In the genomic region with DNA sequence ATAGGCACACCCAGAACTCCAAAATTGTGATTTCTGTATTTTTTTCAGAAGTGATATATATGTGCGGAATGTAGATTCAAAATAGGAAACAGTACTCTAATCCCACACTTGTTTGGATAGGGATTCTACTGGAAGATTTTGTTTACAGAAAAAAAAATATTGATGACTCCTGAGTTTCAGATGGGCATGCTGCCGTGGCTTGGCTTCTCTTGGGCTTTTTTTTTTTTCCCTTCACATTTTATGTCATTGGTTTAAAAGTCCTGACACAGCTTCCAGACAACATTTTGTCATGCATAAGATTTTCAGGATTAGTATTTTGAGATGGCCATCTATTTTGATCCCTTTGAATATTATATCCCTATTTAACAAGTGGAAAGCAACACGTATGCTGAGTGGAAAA, we compare ENCODE assay signal across 11 mouse cellular contexts. TPM values are rescaled to one million over a fixed set of nuclear protein-coding genes. Genes with fewer than 3 reads are reported as not detected.
A peak's percentile ranks its signal among the peaks of the same experiment; 100 is the strongest.
DNase-seq lines count a peak whose midpoint lies in the region; ATAC-seq and TF ChIP-seq lines count a peak whose summit lies in the region.
"Had no signal": no experiment of that assay in that cellular context is flagged by ENCODE, and none has a peak within 500 bp of the region (broad histone marks: within the 10 kb centered on the region; RNA-seq: fewer than 3 reads in every experiment).

No protein-coding gene starts in this region.

- H3K4me3 ChIP-seq in forebrain, embryonic 16.5 days (replicated peaks; ENCODE audit: low read length): 0 out of 2 replicates have a peak overlapping the region, but pooled peaks have one; percentile 7
- no peak overlapping the region for H3K4me3 ChIP-seq in forebrain, embryonic 10.5 days
- no peak overlapping the region for H3K4me3 ChIP-seq in kidney, embryonic 16.5 days (ENCODE audit: low read length)
- no peak overlapping the region for H3K4me3 ChIP-seq in kidney, adult 2 months (ENCODE audit: insufficient read depth, low read depth, low read length)
- peak overlapping the region in 2 of 3 experiments; percentile 78 to 96 for H3K4me3 ChIP-seq in CH12.LX (replicated peaks in 1 of 3; ENCODE audit: low read depth in 2 of 3, low read length in 2 of 3, poor library complexity in 1 of 3)
- peak overlapping the region; percentile 91; the same call in 1 of the 2 replicates for H3K4me3 ChIP-seq in limb, embryonic 14.5 days (replicated peaks; ENCODE audit: low read length)

- in situ Hi-C loops in CH12.LX (cut with MboI; ENCODE audit: low pct_ligation_motif_present, low pct_unique_long_range_greater_than_20kb, low sequenced_read_pairs): loop anchor here (5.0 kb wide), 2 partner anchors 39 to 69 kb away; no protein-coding TSS in a partner anchor

- H3K9me3 ChIP-seq in forebrain, embryonic 16.5 days (ENCODE audit: control insufficient read depth, low read length): no peaks in the 10 kb centered on the region
- H3K9me3 ChIP-seq in forebrain, embryonic 10.5 days: no peaks in the 10 kb centered on the region
- H3K9me3 ChIP-seq in kidney, embryonic 16.5 days (ENCODE audit: low read length): no peaks in the 10 kb centered on the region
- no peaks in the 10 kb centered on the region for H3K9me3 ChIP-seq in CH12.LX (replicated peaks; ENCODE audit: low read length)
- no peaks in the 10 kb centered on the region for H3K9me3 ChIP-seq in limb, embryonic 14.5 days (ENCODE audit: control insufficient read depth, low read length)

- TF ChIP-seq CTCF in kidney, adult 2 months (conservative IDR thresholded peaks at IDR 0.05; ENCODE audit: insufficient read depth, insufficient read length, low read depth, low read length): no peak
- TF ChIP-seq CTCF in CH12.LX (conservative IDR thresholded peaks at IDR 0.05 in 1 of 2, IDR thresholded peaks at IDR 0.05 in 1 of 2; ENCODE audit: low read depth in 2 of 2, low read length in 2 of 2): no peak

- no peaks in the 10 kb centered on the region for H3K27me3 ChIP-seq in forebrain, embryonic 16.5 days (replicated peaks; ENCODE audit: control insufficient read depth, insufficient read depth, low read length)
- H3K27me3 ChIP-seq in forebrain, embryonic 10.5 days (ENCODE audit: poor library complexity, severe bottlenecking): peaks cover 5% of the 10 kb centered on the region
- H3K27me3 ChIP-seq in kidney, embryonic 16.5 days (ENCODE audit: insufficient read depth, low read length): no peaks in the 10 kb centered on the region
- no peaks in the 10 kb centered on the region for H3K27me3 ChIP-seq in kidney, adult 2 months (replicated peaks; ENCODE audit: control insufficient read depth, insufficient read depth, low read length)
- no peaks in the 10 kb centered on the region for H3K27me3 ChIP-seq in CH12.LX (replicated peaks)
- no peaks in the 10 kb centered on the region for H3K27me3 ChIP-seq in limb, embryonic 14.5 days (ENCODE audit: control insufficient read depth, insufficient read depth, low read length)

- no peak for TF ChIP-seq RAD21 in CH12.LX (IDR thresholded peaks at IDR 0.05; ENCODE audit: low read depth, low read length)

- H3K36me3 ChIP-seq in forebrain, embryonic 16.5 days (ENCODE audit: control insufficient read depth, insufficient read depth): no peaks in the 10 kb centered on the region
- no peaks in the 10 kb centered on the region for H3K36me3 ChIP-seq in forebrain, embryonic 10.5 days (replicated peaks)
- no peaks in the 10 kb centered on the region for H3K36me3 ChIP-seq in kidney, embryonic 16.5 days (ENCODE audit: insufficient read depth, low read length)
- H3K36me3 ChIP-seq in kidney, adult 2 months (ENCODE audit: control insufficient read depth, insufficient read depth, low read length): no peaks in the 10 kb centered on the region
- peaks cover 0 to 3% of the 10 kb centered on the region in 2 experiments for H3K36me3 ChIP-seq in CH12.LX (replicated peaks in 1 of 2; ENCODE audit: control insufficient read depth in 1 of 2, insufficient read depth in 1 of 2, low read length in 1 of 2)
- no peaks in the 10 kb centered on the region for H3K36me3 ChIP-seq in limb, embryonic 14.5 days (ENCODE audit: control insufficient read depth, insufficient read depth, low read length)

- WGBS in forebrain, embryonic 16.5 days: 85% methylated on average over 3 of the region's 3 CpGs
- WGBS in forebrain, embryonic 10.5 days: 87% methylated on average over 3 of the region's 3 CpGs
- 62% methylated on average over 3 of the region's 3 CpGs for WGBS in kidney, embryonic 16.5 days
- WGBS in kidney, adult 2 months: 70% methylated on average over 3 of the region's 3 CpGs
- 81% methylated on average over 3 of the region's 3 CpGs for WGBS in limb, embryonic 14.5 days

- ATAC-seq in forebrain, embryonic 16.5 days: no peak
- no peak for ATAC-seq in kidney, embryonic 16.5 days (ENCODE audit: low FRiP score, low TSS enrichment)
- no peak for ATAC-seq in limb, embryonic 14.5 days (ENCODE audit: low FRiP score, low read depth)

- H3K4me2 ChIP-seq in forebrain, embryonic 16.5 days (ENCODE audit: low read length): peak overlapping the region; percentile 74
- peak overlapping the region; percentile 63; the same call in 1 of the 2 replicates for H3K4me2 ChIP-seq in kidney, embryonic 16.5 days (replicated peaks; ENCODE audit: low read depth, low read length)
- H3K4me2 ChIP-seq in CH12.LX (ENCODE audit: insufficient read depth, low read depth, poor library complexity, severe bottlenecking): peak overlapping the region; percentile 94
- 0 out of 2 replicates have a peak overlapping the region, but pooled peaks have one; percentile 83 for H3K4me2 ChIP-seq in limb, embryonic 14.5 days (replicated peaks; ENCODE audit: low read depth, low read length, severe bottlenecking)

- H3K9ac ChIP-seq in forebrain, embryonic 16.5 days (replicated peaks; ENCODE audit: low read depth, low read length): no peak overlapping the region
- no peak overlapping the region for H3K9ac ChIP-seq in kidney, embryonic 16.5 days (replicated peaks; ENCODE audit: low read length)
- H3K9ac ChIP-seq in CH12.LX (ENCODE audit: insufficient read depth, low read depth): peak overlapping the region; percentile 86
- no peak overlapping the region for H3K9ac ChIP-seq in limb, embryonic 14.5 days (ENCODE audit: low read depth, low read length, severe bottlenecking)

- TF ChIP-seq POLR2A in kidney, adult 2 months (IDR thresholded peaks at IDR 0.05; ENCODE audit: low read depth, low read length): no peak
- TF ChIP-seq POLR2A in CH12.LX (IDR thresholded peaks at IDR 0.05; ENCODE audit: low read depth, low read length): no peak
- TF ChIP-seq POLR2A in limb, embryonic 14.5 days (IDR thresholded peaks at IDR 0.05; ENCODE audit: borderline replicate concordance, extremely low read depth, insufficient read depth, insufficient read length): no peak

- dilution Hi-C loops in CH12.LX (cut with MboI; ENCODE audit: extremely low pct_ligation_motif_present, extremely low pct_unique_long_range_greater_than_20kb, low sequenced_read_pairs): no loop called here

- peaks cover 21% of the 10 kb centered on the region for H3K4me1 ChIP-seq in forebrain, embryonic 16.5 days (replicated peaks; ENCODE audit: control insufficient read depth, insufficient read depth, low read length)
- H3K4me1 ChIP-seq in forebrain, embryonic 10.5 days: peaks cover 24% of the 10 kb centered on the region
- H3K4me1 ChIP-seq in kidney, embryonic 16.5 days (ENCODE audit: insufficient read depth, low read length): peaks cover 21% of the 10 kb centered on the region
- peaks cover 8% of the 10 kb centered on the region; the same call in 1 of the 2 replicates for H3K4me1 ChIP-seq in kidney, adult 2 months (ENCODE audit: control insufficient read depth, insufficient read depth, low read length)
- peaks cover 9 to 60% of the 10 kb centered on the region in 2 experiments for H3K4me1 ChIP-seq in CH12.LX (ENCODE audit: control insufficient read depth in 1 of 2, insufficient read depth in 2 of 2)
- H3K4me1 ChIP-seq in limb, embryonic 14.5 days (ENCODE audit: control insufficient read depth, insufficient read depth, low read length): peaks cover 3% of the 10 kb centered on the region; the same call in 1 of the 2 replicates

- TF ChIP-seq EP300 in CH12.LX (IDR thresholded peaks at IDR 0.05; ENCODE audit: low read length): no peak

- no peak for DNase-seq in forebrain, embryonic 10.5 days (ENCODE audit: extremely low spot score, low spot score)
- no peak for DNase-seq in kidney, adult 2 months
- no peak for DNase-seq in CH12.LX (ENCODE audit: extremely low read depth)
- no peak for DNase-seq in limb, embryonic 14.5 days (ENCODE audit: low spot score)
- DNase-seq in urinary bladder, adult 18-20 months (ENCODE audit: low spot score in 2 of 2): no peak
- no peak for DNase-seq in layer of hippocampus, postnatal 10 days (ENCODE audit: low spot score in 2 of 2)
- DNase-seq: gastrocnemius, postnatal 10 days; kidney, postnatal 25 days; left cerebral cortex, postnatal 4 days had no signal

- H3K27ac ChIP-seq in forebrain, embryonic 16.5 days (ENCODE audit: low read length): no peak overlapping the region
- no peak overlapping the region for H3K27ac ChIP-seq in forebrain, embryonic 10.5 days
- H3K27ac ChIP-seq in kidney, embryonic 16.5 days (ENCODE audit: low read length): no peak overlapping the region
- H3K27ac ChIP-seq in kidney, adult 2 months (ENCODE audit: insufficient read depth, low read depth, low read length): no peak overlapping the region
- no peak overlapping the region for H3K27ac ChIP-seq in CH12.LX (ENCODE audit: insufficient read depth, low read depth)
- no peak overlapping the region for H3K27ac ChIP-seq in limb, embryonic 14.5 days (replicated peaks; ENCODE audit: low read depth, low read length)

- peaks cover 59% of the 10 kb centered on the region for H3K79me2 ChIP-seq in CH12.LX (replicated peaks; ENCODE audit: control insufficient read depth, extremely low read depth, insufficient read depth, poor library complexity, severe bottlenecking)

TF ChIP-seq in CH12.LX, 34 proteins besides CTCF, POLR2A, EP300 and RAD21 (continues in another document):
- peak; percentile 3; the same call in 1 of the 2 replicates for TF ChIP-seq SIN3A (IDR thresholded peaks at IDR 0.05; ENCODE audit: low read length)
- TF ChIP-seq JUN (IDR thresholded peaks at IDR 0.05; ENCODE audit: insufficient read depth, low read depth, low read length): no peak
- 0 out of 2 replicates have a peak, but pooled peaks have one; percentile 33 for TF ChIP-seq MEF2A (IDR thresholded peaks at IDR 0.05; ENCODE audit: borderline replicate concordance, low read depth, low read length)
- peak; percentile 84 for TF ChIP-seq ZNF384 (IDR thresholded peaks at IDR 0.05; ENCODE audit: low read depth, low read length)

RNA-seq across cellular contexts. Expression of a gene that starts 2.9 kb away (rescaled TPM):
- polyA plus RNA-seq in forebrain, embryonic 16.5 days (2015; fragmentation: Nextera tagmentation; extraction: Ambion mirVana): 144 and 148 TPM in 2 replicates
- polyA plus RNA-seq in forebrain, embryonic 10.5 days (2016; fragmentation: Nextera tagmentation; extraction: Ambion mirVana): 28.0 and 28.7 TPM in 2 replicates
- polyA plus RNA-seq in kidney, embryonic 16.5 days (2015; fragmentation: Nextera tagmentation; extraction: Ambion mirVana): 50.7 and 56.9 TPM in 2 replicates
- polyA plus RNA-seq in kidney, adult 2 months (2012; rRNA removed): 12.0 and 14.0 TPM in 2 replicates
- total RNA-seq in CH12.LX (2012; rRNA removed): 63.4 and 71.7 TPM in 2 replicates
- total RNA-seq in CH12.LX (2014; rRNA removed): 143 and 153 TPM in 2 replicates
- 130 and 134 TPM in 2 replicates for polyA plus RNA-seq in CH12.LX (2012; ENCODE audit: insufficient read length, low read depth)
- polyA plus RNA-seq in limb, embryonic 14.5 days (2012; rRNA removed): 31.5 and 32.2 TPM in 2 replicates
- 74.8 and 85.2 TPM in 2 replicates for polyA plus RNA-seq in limb, embryonic 14.5 days (2014; fragmentation: Nextera tagmentation; extraction: Ambion mirVana)
- 100 to 1,000 TPM; 787 to 796 TPM for total RNA-seq in layer of hippocampus, postnatal 10 days (2021)

Comparison
In these comparisons a context has a peak if more than half of its experiments do, and no peak if none do; other contexts are left out.
1. H3K4me3 ChIP-seq: peak in forebrain, embryonic 16.5 days (single experiment), CH12.LX (2 of 3) and limb, embryonic 14.5 days (single experiment); none in forebrain, embryonic 10.5 days (single experiment), kidney, embryonic 16.5 days (single experiment) and kidney, adult 2 months (single experiment).
2. Peak in every context shown above with its lines, with median percentiles within 50 percentile points of each other: H3K4me2 ChIP-seq.